Mouse (Mus musculus): ENCODE measurements around the gene Rc3h1. TPM values are rescaled to one million over a fixed set of nuclear protein-coding genes. Genes with fewer than 3 reads are reported as not detected.
A peak's percentile ranks its signal among the peaks of the same experiment; 100 is the strongest.
"Not testable (repeated sequence)": the region's sequence is repeated elsewhere in the genome, so short reads cannot be mapped to it uniquely, and the experiment has no call there.

Rc3h1 gene
- total RNA-seq (2021), result 10 to 100 TPM; 37.6 to 43.2 TPM

- DNase-seq (ENCODE audit: extremely low spot score in 1 of 2, low spot score in 2 of 2), result peak; percentile 93 to 94
- intact Hi-C loops (cut with DNase I), result no loop called here
Measured at GRCm38 (mm10) chr1:160906057-160906557, at the start of gene Rc3h1. Gene Rc3h1, plus strand, starts transcription at chr1:160906418.

DNA sequence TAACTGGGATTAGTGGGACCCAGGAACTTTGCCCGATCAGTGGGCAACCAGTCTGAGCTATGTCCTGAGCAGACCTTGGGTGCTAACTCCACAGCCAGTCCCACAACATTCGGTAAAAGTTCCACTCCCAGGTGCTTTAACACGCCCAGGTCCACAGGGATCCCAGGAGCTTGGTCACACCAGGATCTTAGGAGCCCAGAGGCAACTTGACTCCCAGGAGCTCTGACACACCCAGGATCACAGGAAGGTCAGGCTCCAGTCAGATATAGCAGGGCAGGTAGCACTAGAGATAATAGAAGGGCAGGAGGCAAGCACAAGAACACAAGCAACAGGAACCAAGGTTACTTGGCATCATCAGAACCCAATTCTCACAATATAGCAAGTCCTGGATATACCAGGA, 48.1 kb upstream of the Rc3h1 start:
- intact Hi-C loops (cut with DNase I), result no loop called here
- DNase-seq (ENCODE audit: extremely low spot score in 1 of 2, low spot score in 2 of 2), result no peak

DNA sequence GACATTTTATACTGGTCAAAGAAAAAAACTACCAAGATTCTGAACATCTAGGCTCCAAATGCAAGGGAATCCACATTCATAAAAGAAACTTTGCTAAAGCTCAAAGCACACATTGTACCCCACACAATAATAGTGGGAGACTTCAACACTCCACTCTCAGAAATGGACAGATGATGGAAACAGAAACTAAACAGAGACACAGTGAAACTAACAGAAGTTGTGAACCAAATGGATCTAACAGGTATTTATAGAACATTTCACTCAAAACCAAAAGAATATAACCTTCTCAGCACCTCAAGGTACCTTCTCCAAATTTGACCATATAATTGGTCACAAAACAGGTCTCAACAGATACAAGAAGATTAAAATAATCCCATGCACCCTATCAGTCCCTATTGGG, 46.3 kb upstream of the Rc3h1 start:
- DNase-seq (ENCODE audit: extremely low spot score in 1 of 2, low spot score in 2 of 2), result not testable (repeated sequence)
- intact Hi-C loops (cut with DNase I), result loop anchor here (5.0 kb wide), 1 partner anchor 118 kb away; no protein-coding TSS in a partner anchor

DNA sequence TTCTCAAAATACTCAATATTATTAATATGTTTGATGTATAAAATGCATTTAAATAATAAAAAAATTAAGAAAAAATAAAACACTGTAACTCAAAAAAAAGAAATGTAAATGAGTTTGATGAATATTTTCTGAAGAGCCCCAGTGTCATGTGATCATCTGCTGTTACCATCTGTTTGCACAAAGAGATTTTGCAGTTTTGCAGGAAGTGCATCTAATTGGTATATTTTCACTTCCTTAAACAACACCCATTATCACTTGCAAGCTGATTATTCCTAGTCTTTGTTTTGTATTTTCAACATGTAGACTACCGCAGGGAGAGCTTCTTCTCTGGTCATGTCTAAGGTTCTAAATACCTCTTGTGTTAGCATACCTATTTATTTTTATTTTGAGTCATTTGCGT, 45.1 kb upstream of the Rc3h1 start:
- intact Hi-C loops (cut with DNase I), result loop anchor here (5.0 kb wide), 1 partner anchor 119 kb away; no protein-coding TSS in a partner anchor
- DNase-seq (ENCODE audit: extremely low spot score in 1 of 2, low spot score in 2 of 2), result no peak

DNA sequence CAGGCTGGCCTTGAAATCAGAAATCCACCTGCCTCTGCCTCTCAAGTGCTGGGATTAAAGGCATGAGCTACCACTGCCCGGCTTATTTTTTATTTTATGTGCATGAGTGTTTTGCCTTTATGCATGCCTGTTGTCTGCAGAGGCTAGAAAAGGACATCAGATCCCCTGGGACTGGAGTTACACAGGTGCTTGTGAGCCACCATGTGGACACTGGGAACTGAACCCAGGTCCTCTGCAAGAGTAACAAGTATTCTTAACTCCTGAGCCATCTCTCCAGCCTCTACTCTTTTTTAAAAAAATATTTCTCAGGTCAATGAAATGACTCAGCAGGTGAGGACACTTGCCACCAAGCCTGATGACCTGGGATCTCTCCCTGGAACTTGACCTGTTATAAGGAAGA, 44.6 kb upstream of the Rc3h1 start:
- intact Hi-C loops (cut with DNase I), result loop anchor here (5.0 kb wide), 1 partner anchor 119 kb away; no protein-coding TSS in a partner anchor

DNA sequence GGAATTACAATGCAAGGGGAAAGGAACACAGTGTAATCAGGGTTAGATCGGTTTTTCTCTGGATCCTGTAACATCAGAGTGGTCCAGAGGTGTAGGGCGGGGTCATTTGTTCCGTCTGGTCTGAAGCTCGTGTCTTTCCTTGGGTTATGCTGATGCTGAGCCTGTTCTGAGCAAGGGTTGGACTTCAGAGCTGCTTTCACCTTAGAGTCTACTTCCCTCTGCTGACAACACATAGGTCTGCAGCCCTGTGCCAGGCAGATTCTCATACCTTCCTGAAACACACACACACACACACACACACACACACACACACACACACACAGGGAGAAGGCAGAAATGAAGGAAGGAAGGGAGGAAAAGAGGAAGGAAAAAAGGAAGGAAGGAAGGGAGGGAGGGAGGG, 43.2 kb upstream of the Rc3h1 start:
- DNase-seq (ENCODE audit: extremely low spot score in 1 of 2, low spot score in 2 of 2), result peak in 1 of 2 experiments; percentile 26
- intact Hi-C loops (cut with DNase I), result loop anchor here (5.0 kb wide), 1 partner anchor 121 kb away; no protein-coding TSS in a partner anchor

More for the DNA sequence above, 44.6 kb upstream of the Rc3h1 start:
- DNase-seq (ENCODE audit: extremely low spot score in 1 of 2, low spot score in 2 of 2), result no peak

- intact Hi-C loops (cut with DNase I), result no loop called here
- DNase-seq (ENCODE audit: extremely low spot score in 1 of 2, low spot score in 2 of 2), result no peak
Measured at GRCm38 (mm10) chr1:160874757-160875156, 31.5 kb upstream of the Rc3h1 start.

DNA sequence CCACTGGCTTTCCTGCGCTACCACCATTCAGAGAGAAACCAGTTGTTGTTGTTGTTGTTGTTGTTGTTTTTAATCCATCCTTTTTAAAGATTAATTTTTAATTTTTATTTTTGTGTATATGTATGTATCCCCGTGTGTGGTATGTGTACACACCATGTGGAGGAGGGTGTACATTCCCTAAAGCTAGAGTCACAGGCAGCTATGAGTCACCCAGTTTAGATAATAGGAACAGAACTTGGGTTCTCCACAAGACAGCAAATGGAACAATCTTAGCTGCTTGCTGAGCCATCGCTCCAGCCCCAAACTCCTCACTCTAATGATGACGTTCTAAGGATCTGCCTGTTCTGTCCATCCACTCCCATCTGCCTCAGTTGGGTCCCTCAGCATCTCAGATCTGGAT, 29.2 kb upstream of the Rc3h1 start:
- intact Hi-C loops (cut with DNase I), result no loop called here
- DNase-seq (ENCODE audit: extremely low spot score in 1 of 2, low spot score in 2 of 2), result no peak

- intact Hi-C loops (cut with DNase I), result no loop called here
- no peak for DNase-seq (ENCODE audit: extremely low spot score in 1 of 2, low spot score in 2 of 2)
Measured at GRCm38 (mm10) chr1:160878485-160878884, 27.7 kb upstream of the Rc3h1 start.

GRCm38 (mm10) chr1:160881378-160881777, 24.8 kb upstream of the Rc3h1 start:
- DNase-seq (ENCODE audit: extremely low spot score in 1 of 2, low spot score in 2 of 2); intact Hi-C loops (cut with DNase I): not testable (repeated sequence)

DNA sequence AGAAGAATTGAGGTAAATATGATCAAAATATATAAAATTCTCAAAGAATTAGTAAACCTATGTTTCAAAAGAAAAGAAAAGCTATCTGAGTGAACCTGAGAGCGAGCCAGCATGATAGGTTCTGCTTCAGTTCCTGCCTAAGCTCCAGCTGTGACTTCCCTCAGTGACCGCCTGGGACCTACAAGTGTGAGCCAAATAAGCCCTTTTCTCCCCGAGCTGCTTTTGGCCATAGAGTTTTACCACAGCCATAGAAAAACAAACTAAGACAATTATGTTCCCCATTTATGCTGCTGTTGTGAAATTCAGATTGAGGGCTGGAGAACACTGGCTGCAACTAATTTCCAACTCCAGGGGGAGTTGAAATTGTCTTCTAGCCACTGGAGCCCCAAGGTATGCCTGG, 24.2 kb upstream of the Rc3h1 start:
- DNase-seq (ENCODE audit: extremely low spot score in 1 of 2, low spot score in 2 of 2), result no peak
- intact Hi-C loops (cut with DNase I), result no loop called here

GRCm38 (mm10) chr1:160884273-160884672, 21.9 kb upstream of the Rc3h1 start:
- intact Hi-C loops (cut with DNase I), result no loop called here
- no peak for DNase-seq (ENCODE audit: extremely low spot score in 1 of 2, low spot score in 2 of 2)

DNA sequence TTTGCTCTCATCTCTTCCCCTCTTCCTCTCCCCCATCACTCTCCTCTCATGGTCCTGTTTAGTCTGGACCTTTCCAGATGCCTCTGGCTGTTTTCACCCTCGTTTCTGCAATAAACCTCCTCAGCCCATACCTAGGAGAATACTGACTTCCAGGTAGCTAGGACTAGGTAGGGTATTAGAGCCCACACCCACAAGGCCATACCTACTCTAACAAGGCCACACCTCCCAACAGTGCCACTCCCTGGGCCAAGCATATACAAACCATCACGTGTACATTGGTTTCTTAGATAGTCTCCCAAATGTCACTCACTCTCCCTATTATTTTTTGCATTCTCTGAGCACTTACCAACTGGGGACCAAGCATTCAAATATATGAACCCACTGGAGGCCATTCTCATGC, 21.2 kb upstream of the Rc3h1 start:
- intact Hi-C loops (cut with DNase I), result no loop called here
- DNase-seq (ENCODE audit: extremely low spot score in 1 of 2, low spot score in 2 of 2), result no peak

GRCm38 (mm10) chr1:160899701-160900100, 6.5 kb upstream of the Rc3h1 start:
- no peak for DNase-seq (ENCODE audit: extremely low spot score in 1 of 2, low spot score in 2 of 2)
- intact Hi-C loops (cut with DNase I), result no loop called here

DNA sequence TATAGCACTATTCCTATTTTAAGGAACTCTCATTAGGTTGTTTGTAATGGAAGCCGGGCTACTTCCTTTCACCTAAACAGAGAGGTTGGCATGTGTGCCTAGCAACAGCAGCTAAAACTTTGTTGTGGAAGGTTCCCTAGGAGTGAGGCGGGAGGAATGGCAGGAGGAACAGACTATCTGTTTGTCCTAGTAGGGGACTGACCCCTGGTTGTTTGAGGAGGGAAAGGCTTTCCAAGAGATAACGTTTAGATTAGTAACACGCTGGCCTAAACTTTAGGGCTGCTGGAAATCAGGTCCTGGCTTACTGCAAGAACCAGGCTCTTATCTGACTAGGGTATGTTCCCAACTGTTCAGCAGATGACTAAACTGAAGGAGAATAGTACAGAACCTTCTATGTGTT, 2.2 kb upstream of the Rc3h1 start:
- intact Hi-C loops (cut with DNase I), result no loop called here
- DNase-seq (ENCODE audit: extremely low spot score in 1 of 2, low spot score in 2 of 2), result no peak

DNA sequence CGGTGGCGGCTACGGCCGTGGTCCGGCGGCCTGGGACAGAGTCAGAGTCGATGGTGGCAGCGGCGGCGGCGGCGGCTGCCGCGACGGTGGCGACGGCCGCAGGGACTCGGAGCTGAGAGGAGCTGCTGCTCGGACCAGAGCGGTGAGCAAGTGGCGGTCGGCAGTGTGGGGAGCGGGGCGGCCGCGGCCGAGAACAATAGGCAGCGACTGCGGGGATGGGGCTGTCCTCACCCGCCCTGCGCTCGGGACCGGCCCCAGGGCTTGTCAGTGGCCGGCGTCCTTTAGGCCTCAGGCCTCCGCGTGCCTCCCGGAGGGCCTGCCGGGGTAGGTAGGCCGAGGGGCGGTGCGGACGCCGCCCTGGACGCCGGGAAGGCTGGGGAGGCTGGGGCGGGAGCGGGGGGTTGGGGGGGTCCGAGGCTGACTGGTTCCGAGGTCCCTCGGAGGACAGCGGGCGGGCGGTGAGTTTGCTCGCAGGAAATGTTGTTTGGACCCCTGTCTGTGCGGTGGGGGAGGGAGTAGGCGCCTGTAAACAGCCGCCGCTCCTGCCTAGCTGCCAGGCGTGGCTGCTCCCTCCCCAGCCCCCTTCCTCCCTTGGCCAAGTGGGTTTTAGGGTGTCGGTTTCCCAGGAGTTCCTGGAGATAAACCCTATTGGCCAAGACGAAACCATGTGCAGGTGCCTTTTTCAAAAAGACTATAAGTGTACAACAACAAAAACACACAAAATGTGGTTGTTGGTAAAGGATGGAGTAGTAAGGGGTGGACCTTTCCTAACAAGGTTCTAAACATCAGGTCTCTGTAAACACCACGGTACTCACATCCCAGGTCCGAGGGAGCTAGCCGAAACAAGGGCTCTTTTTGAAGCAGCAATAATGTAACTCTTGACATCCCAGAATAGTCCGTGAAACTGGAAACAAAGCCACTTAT, 602 bp downstream of the Rc3h1 start:
- intact Hi-C loops (cut with DNase I), result no loop called here
- peak in 1 of 2 experiments; percentile 78 for DNase-seq (ENCODE audit: extremely low spot score in 1 of 2, low spot score in 2 of 2)

- intact Hi-C loops (cut with DNase I), result no loop called here
- DNase-seq (ENCODE audit: extremely low spot score in 1 of 2, low spot score in 2 of 2), result no peak
Measured at GRCm38 (mm10) chr1:160910176-160910575, 4.0 kb downstream of the Rc3h1 start.

- intact Hi-C loops (cut with DNase I), result no loop called here
- DNase-seq (ENCODE audit: extremely low spot score in 1 of 2, low spot score in 2 of 2), result no peak
Measured at GRCm38 (mm10) chr1:160910812-160911211, 4.6 kb downstream of the Rc3h1 start.

- intact Hi-C loops (cut with DNase I), result loop anchor here (5.0 kb wide), 1 partner anchor 162 kb away; no protein-coding TSS in a partner anchor
- DNase-seq (ENCODE audit: extremely low spot score in 1 of 2, low spot score in 2 of 2), result no peak
Measured at GRCm38 (mm10) chr1:160919383-160919782, 13.2 kb downstream of the Rc3h1 start.

- intact Hi-C loops (cut with DNase I), result no loop called here
- DNase-seq (ENCODE audit: extremely low spot score in 1 of 2, low spot score in 2 of 2), result no peak
Measured at GRCm38 (mm10) chr1:160921938-160922337, 15.7 kb downstream of the Rc3h1 start.
